Mouse (Mus musculus) small intestine, adult 2 months (tissue): ENCODE measurements around the gene Btrc.
"Not testable (repeated sequence)": the region's sequence is repeated elsewhere in the genome, so short reads cannot be mapped to it uniquely, and the experiment has no call there.

Experiments used
- CTCF ChIP-seq: fragments of 200-500 bp; IDR thresholded peaks from 2 replicates; pipeline ENCODE4 v1.5.1; 2012; ENCODE audit warnings: low read depth, mild to moderate bottlenecking, control low read depth, inconsistent platforms, low read length, moderate library complexity, mixed read lengths; ENCODE audit not compliant: insufficient replicate concordance, insufficient read length; ENCODE audit errors: extremely low read depth
- POLR2A ChIP-seq: fragments of 200-500 bp; IDR thresholded peaks from 2 replicates; pipeline ENCODE4 v1.6.1; 2012; ENCODE audit warnings: low read depth, mild to moderate bottlenecking, control low read depth, inconsistent platforms, low read length, moderate library complexity

- TF ChIP-seq CTCF, POLR2A: not testable (repeated sequence)
Measured at GRCm38 (mm10) chr19:45436019-45436418, 72.5 kb downstream of the Btrc start.
